Mouse (Mus musculus): ENCODE data around the gene Anks6. TPM values are rescaled to one million over a fixed set of nuclear protein-coding genes. Genes with fewer than 3 reads are reported as not detected.

Anks6 gene
- polyA plus RNA-seq, 1 experiment from 2014 or later = 4.1 TPM

- H3K36me3 ChIP-seq = peaks cover 40% of the 10 kb centered on the region
- H3K27ac ChIP-seq = peak overlapping the region; percentile 15; the same call in 1 of the 2 replicates
- no peak overlapping the region for H3K4me2 ChIP-seq
- ATAC-seq (ENCODE audit: low FRiP score) = peak; percentile 25; the same call in 1 of the 2 replicates
- 0 out of 2 replicates have a peak, but pooled peaks cover 7% of the 10 kb centered on the region for H3K27me3 ChIP-seq
- H3K9ac ChIP-seq = peak overlapping the region; percentile 24; the same call in 1 of the 2 replicates
- H3K4me1 ChIP-seq (replicated peaks) = peaks cover 16% of the 10 kb centered on the region
- WGBS = 42% methylated on average over 13 of the region's 13 CpGs
- no peak overlapping the region for H3K4me3 ChIP-seq
- no peaks in the 10 kb centered on the region for H3K9me3 ChIP-seq
Observed at GRCm38 (mm10) chr4:47036486-47037320, 20.5 kb downstream of the Anks6 start.

GRCm38 (mm10) chr4:47035536-47035935 lies 21.7 kb downstream of the Anks6 start:
- 0 out of 2 replicates have a peak, but pooled peaks have one; percentile 15 for ATAC-seq (ENCODE audit: low FRiP score)
- WGBS = 68% methylated on average over 14 of the region's 14 CpGs

GRCm38 (mm10) chr4:47032171-47032570 lies 25.1 kb downstream of the Anks6 start:
- H3K4me2 ChIP-seq = no peak overlapping the region
- H3K4me3 ChIP-seq = no peak overlapping the region
- ATAC-seq (ENCODE audit: low FRiP score) = no peak
- H3K27me3 ChIP-seq = 0 out of 2 replicates have a peak, but pooled peaks cover 3% of the 10 kb centered on the region
- no peak overlapping the region for H3K9ac ChIP-seq
- no peak overlapping the region for H3K27ac ChIP-seq
- 85% methylated on average over 8 of the region's 8 CpGs for WGBS
- peaks cover 33% of the 10 kb centered on the region for H3K36me3 ChIP-seq
- H3K4me1 ChIP-seq (replicated peaks) = peaks cover 23% of the 10 kb centered on the region
- H3K9me3 ChIP-seq = no peaks in the 10 kb centered on the region

More at GRCm38 (mm10) chr4:47035536-47035935, 21.7 kb downstream of the Anks6 start:
- H3K36me3 ChIP-seq = peaks cover 40% of the 10 kb centered on the region
- H3K27ac ChIP-seq = no peak overlapping the region
- no peaks in the 10 kb centered on the region for H3K9me3 ChIP-seq
- H3K4me3 ChIP-seq = no peak overlapping the region
- peaks cover 19% of the 10 kb centered on the region for H3K4me1 ChIP-seq (replicated peaks)
- H3K4me2 ChIP-seq = no peak overlapping the region
- no peak overlapping the region for H3K9ac ChIP-seq
- H3K27me3 ChIP-seq = 0 out of 2 replicates have a peak, but pooled peaks cover 7% of the 10 kb centered on the region

GRCm38 (mm10) chr4:47028791-47029190 lies 28.4 kb downstream of the Anks6 start:
- no peak overlapping the region for H3K27ac ChIP-seq
- peaks cover 57% of the 10 kb centered on the region for H3K36me3 ChIP-seq
- no peak overlapping the region for H3K4me2 ChIP-seq
- no peak overlapping the region for H3K9ac ChIP-seq
- no peak for ATAC-seq (ENCODE audit: low FRiP score)
- 81% methylated on average over 5 of the region's 5 CpGs for WGBS
- no peaks in the 10 kb centered on the region for H3K9me3 ChIP-seq
- peaks cover 7% of the 10 kb centered on the region for H3K4me1 ChIP-seq (replicated peaks)
- no peaks in the 10 kb centered on the region for H3K27me3 ChIP-seq
- H3K4me3 ChIP-seq = no peak overlapping the region

GRCm38 (mm10) chr4:47023949-47024348 lies 33.3 kb downstream of the Anks6 start:
- Histone ChIP-seq H3K27me3 (no peaks in the 10 kb centered on the region), H3K27ac (no peak overlapping the region), H3K4me1 (replicated peaks) (no peaks in the 10 kb centered on the region; the same call in 1 of the 2 replicates), H3K4me2 (no peak overlapping the region), H3K9me3 (no peaks in the 10 kb centered on the region), H3K9ac (no peak overlapping the region), H3K36me3 (peaks cover 52% of the 10 kb centered on the region), H3K4me3 (no peak overlapping the region)
- 73% methylated on average over 6 of the region's 6 CpGs for whole genome bisulfite sequencing
- no peak for ATAC-seq (ENCODE audit: low FRiP score)

GRCm38 (mm10) chr4:47022804-47023603 lies 34.2 kb downstream of the Anks6 start:
- Histone ChIP-seq H3K27me3 (no peaks in the 10 kb centered on the region), H3K4me3 (no peak overlapping the region), H3K9ac (no peak overlapping the region), H3K4me1 (replicated peaks) (no peaks in the 10 kb centered on the region; the same call in 1 of the 2 replicates), H3K4me2 (no peak overlapping the region), H3K9me3 (no peaks in the 10 kb centered on the region), H3K36me3 (peaks cover 49% of the 10 kb centered on the region), H3K27ac (no peak overlapping the region)
- ATAC-seq (ENCODE audit: low FRiP score) = no peak
- WGBS = 78% methylated on average over 10 of the region's 10 CpGs

- H3K4me1 ChIP-seq (replicated peaks) = no peaks in the 10 kb centered on the region; the same call in 1 of the 2 replicates
- H3K27ac ChIP-seq = no peak overlapping the region
- peaks cover 42% of the 10 kb centered on the region for H3K36me3 ChIP-seq
- no peak for ATAC-seq (ENCODE audit: low FRiP score)
- no peak overlapping the region for H3K4me2 ChIP-seq
- H3K27me3 ChIP-seq = no peaks in the 10 kb centered on the region
- H3K4me3 ChIP-seq = no peak overlapping the region
- 11% methylated on average over 5 of the region's 5 CpGs for whole genome bisulfite sequencing
- H3K9me3 ChIP-seq = no peaks in the 10 kb centered on the region
- no peak overlapping the region for H3K9ac ChIP-seq
Observed at GRCm38 (mm10) chr4:47020563-47020962, 36.7 kb downstream of the Anks6 start.

- H3K4me1 ChIP-seq (replicated peaks) = peaks cover 26% of the 10 kb centered on the region
- WGBS = 65% methylated on average over 3 of the region's 3 CpGs
- ATAC-seq (ENCODE audit: low FRiP score) = no peak
- H3K36me3 ChIP-seq = peaks cover 19% of the 10 kb centered on the region
- no peaks in the 10 kb centered on the region for H3K9me3 ChIP-seq
- H3K4me3 ChIP-seq = no peak overlapping the region
- no peak overlapping the region for H3K9ac ChIP-seq
- H3K4me2 ChIP-seq = no peak overlapping the region
- H3K27ac ChIP-seq = no peak overlapping the region
- no peaks in the 10 kb centered on the region for H3K27me3 ChIP-seq
Observed at GRCm38 (mm10) chr4:47015156-47015555, 42.1 kb downstream of the Anks6 start.

- no peak overlapping the region for H3K4me2 ChIP-seq
- H3K4me3 ChIP-seq = no peak overlapping the region
- peak; percentile 50; the same call in 1 of the 2 replicates for ATAC-seq (ENCODE audit: low FRiP score)
- H3K36me3 ChIP-seq = peaks cover 19% of the 10 kb centered on the region
- peaks cover 26% of the 10 kb centered on the region for H3K4me1 ChIP-seq (replicated peaks)
- no peaks in the 10 kb centered on the region for H3K27me3 ChIP-seq
- no peak overlapping the region for H3K27ac ChIP-seq
- 55% methylated on average over 10 of the region's 10 CpGs for WGBS
- H3K9me3 ChIP-seq = no peaks in the 10 kb centered on the region
- no peak overlapping the region for H3K9ac ChIP-seq
Observed at GRCm38 (mm10) chr4:47012476-47012875, 44.8 kb downstream of the Anks6 start.

- Histone ChIP-seq H3K9ac (no peak overlapping the region), H3K4me3 (no peak overlapping the region), H3K4me1 (replicated peaks) (peaks cover 29% of the 10 kb centered on the region), H3K4me2 (no peak overlapping the region), H3K36me3 (peaks cover 2% of the 10 kb centered on the region), H3K27ac (0 out of 2 replicates have a peak overlapping the region, but pooled peaks have one; percentile 18), H3K27me3 (no peaks in the 10 kb centered on the region), H3K9me3 (no peaks in the 10 kb centered on the region)
- no peak for ATAC-seq (ENCODE audit: low FRiP score)
- 58% methylated on average over 12 of the region's 12 CpGs for WGBS
Observed at GRCm38 (mm10) chr4:47010400-47011231, 46.6 kb downstream of the Anks6 start.

- no peak overlapping the region for H3K9ac ChIP-seq
- no peak overlapping the region for H3K4me2 ChIP-seq
- no peaks in the 10 kb centered on the region for H3K36me3 ChIP-seq
- WGBS = 79% methylated on average over 8 of the region's 8 CpGs
- H3K27me3 ChIP-seq = peaks cover 10% of the 10 kb centered on the region
- ATAC-seq (ENCODE audit: low FRiP score) = no peak
- H3K4me3 ChIP-seq = no peak overlapping the region
- H3K4me1 ChIP-seq (replicated peaks) = no peaks in the 10 kb centered on the region; the same call in 1 of the 2 replicates
- no peaks in the 10 kb centered on the region for H3K9me3 ChIP-seq
- H3K27ac ChIP-seq = no peak overlapping the region
Observed at GRCm38 (mm10) chr4:47000626-47001395, 56.4 kb downstream of the Anks6 start.

Data from hindbrain, embryonic 13.5 days (tissue).